Mouse (Mus musculus) MEL (cell line): Measurements from ENCODE around the gene Gramd1b. TPM values are rescaled to one million over a fixed set of nuclear protein-coding genes. Genes with fewer than 3 reads are reported as not detected.

Experiments
- DNase-seq: peaks from one replicate; pipeline ENCODE4 v3.0.0; 2011; ENCODE audit warnings: low read depth, low spot score
- H3K27ac ChIP-seq: 2 replicates; pipeline ENCODE4 v1.5.1; 2012; ENCODE audit warnings: low read depth, mild to moderate bottlenecking, control low read depth, low read length, moderate library complexity; ENCODE audit not compliant: control insufficient read depth
- H3K27me3 ChIP-seq, 2 experiments: fragments of 150-350 bp in 1 of 2; sonication (generic) in 1 of 2; 2 replicates each; pipeline ENCODE4 v1.6.1; 2012; ENCODE audit warnings: low read length in 2 of 2, mild to moderate bottlenecking in 2 of 2, improper control_type of control experiment in 1 of 2, moderate library complexity in 1 of 2; ENCODE audit not compliant: insufficient read depth in 2 of 2, control insufficient read depth in 1 of 2
- H3K36me3 ChIP-seq, 2 experiments: 2 replicates each; pipeline ENCODE4 v1.6.1; 2012 to 2014; ENCODE audit warnings: low read length in 2 of 2, improper control_type of control experiment in 1 of 2, inconsistent platforms in 1 of 2, mild to moderate bottlenecking in 1 of 2; ENCODE audit not compliant: insufficient read depth in 2 of 2, control insufficient read depth in 1 of 2
- H3K4me1 ChIP-seq, 2 experiments: fragments of 150-350 bp in 1 of 2; sonication (generic) in 1 of 2; 2 replicates each; pipeline ENCODE4 v1.6.1; 2012; ENCODE audit warnings: low read length in 2 of 2, improper control_type of control experiment in 1 of 2, mild to moderate bottlenecking in 1 of 2; ENCODE audit not compliant: insufficient read depth in 2 of 2, control insufficient read depth in 1 of 2
- H3K4me3 ChIP-seq, 2 experiments: fragments of 150-350 bp in 1 of 2; sonication (generic) in 1 of 2; 2 replicates each; pipeline ENCODE4 v1.5.1; 2012; ENCODE audit warnings: low read depth in 2 of 2, low read length in 2 of 2, mild to moderate bottlenecking in 2 of 2, moderate library complexity in 2 of 2, control low read depth in 1 of 2, improper control_type of control experiment in 1 of 2; ENCODE audit not compliant: control insufficient read depth in 1 of 2, insufficient read depth in 1 of 2
- H3K79me2 ChIP-seq: 2 replicates; pipeline ENCODE4 v1.6.1; 2012; ENCODE audit warnings: mild to moderate bottlenecking, low read length, moderate library complexity; ENCODE audit not compliant: control insufficient read depth, poor library complexity, insufficient read depth
- H3K9ac ChIP-seq: 2 replicates; pipeline ENCODE4 v1.6.1; 2012; ENCODE audit warnings: low read depth, mild to moderate bottlenecking, control low read depth, low read length, moderate library complexity; ENCODE audit not compliant: control insufficient read depth, poor library complexity, severe bottlenecking
- H3K9me3 ChIP-seq: fragments of 150-350 bp; sonication (generic); replicated peaks from 2 replicates; pipeline ENCODE4 v1.6.1; 2012; ENCODE audit warnings: mild to moderate bottlenecking, low read length, improper control_type of control experiment, moderate library complexity; ENCODE audit not compliant: insufficient read depth
- E2F4 ChIP-seq: IDR thresholded peaks from 2 replicates; pipeline ENCODE4 v1.6.1; 2011; ENCODE audit warnings: low read depth, low read length, improper control_type of control experiment, borderline replicate concordance
- ELF1 ChIP-seq: IDR thresholded peaks from 2 replicates; pipeline ENCODE4 v1.6.1; 2014; ENCODE audit warnings: low read depth, mild to moderate bottlenecking, inconsistent platforms, low read length, improper control_type of control experiment, moderate library complexity
- GABPA ChIP-seq: IDR thresholded peaks from 2 replicates; pipeline ENCODE4 v1.6.1; 2012; ENCODE audit warnings: low read depth, mild to moderate bottlenecking, inconsistent platforms, low read length, improper control_type of control experiment, moderate library complexity
- JUND ChIP-seq: IDR thresholded peaks from 2 replicates; pipeline ENCODE4 v1.6.1; 2011; ENCODE audit warnings: low read depth, mild to moderate bottlenecking, improper control_type of control experiment, low read length
- KAT2A ChIP-seq: conservative IDR thresholded peaks from 2 replicates; pipeline ENCODE4 v1.6.1; 2012; ENCODE audit warnings: low read depth, low read length, improper control_type of control experiment, inconsistent platforms
- MAFK ChIP-seq: IDR thresholded peaks from 2 replicates; pipeline ENCODE4 v1.6.1; 2011; ENCODE audit warnings: low read depth, mild to moderate bottlenecking, low read length, improper control_type of control experiment, borderline replicate concordance
- MAX ChIP-seq: IDR thresholded peaks from 2 replicates; pipeline ENCODE4 v1.6.1; 2011; ENCODE audit warnings: low read length, improper control_type of control experiment
- MAZ ChIP-seq: IDR thresholded peaks from 2 replicates; pipeline ENCODE4 v1.6.1; 2012; ENCODE audit warnings: low read depth, mild to moderate bottlenecking, inconsistent platforms, low read length, improper control_type of control experiment
- MEF2A ChIP-seq: IDR thresholded peaks from 2 replicates; pipeline ENCODE4 v1.6.1; 2014; ENCODE audit warnings: low read depth, mild to moderate bottlenecking, inconsistent platforms, low read length, improper control_type of control experiment; ENCODE audit not compliant: poor library complexity, insufficient replicate concordance, severe bottlenecking; ENCODE audit errors: extremely low read depth
- MXI1 ChIP-seq: IDR thresholded peaks from 2 replicates; pipeline ENCODE4 v1.6.1; 2011; ENCODE audit warnings: mild to moderate bottlenecking, low read depth, low read length, improper control_type of control experiment
- MYB ChIP-seq: IDR thresholded peaks from 2 replicates; pipeline ENCODE4 v1.6.1; 2011; ENCODE audit warnings: mild to moderate bottlenecking, low read depth, low read length, improper control_type of control experiment
- MYC ChIP-seq: IDR thresholded peaks from 2 replicates; pipeline ENCODE4 v1.6.1; 2011; ENCODE audit warnings: low read depth, mild to moderate bottlenecking, low read length, improper control_type of control experiment, moderate library complexity
- POLR2A ChIP-seq, 2 experiments: IDR thresholded peaks; 2 replicates each; pipeline ENCODE4 v1.6.1; 2011 to 2012; ENCODE audit warnings: low read length in 2 of 2, mild to moderate bottlenecking in 2 of 2, control low read depth in 1 of 2, improper control_type of control experiment in 1 of 2, low read depth in 1 of 2, moderate library complexity in 1 of 2; ENCODE audit not compliant: control insufficient read depth in 1 of 2, insufficient read depth in 1 of 2, poor library complexity in 1 of 2
- POLR2AphosphoS2 ChIP-seq: IDR thresholded peaks from 2 replicates; pipeline ENCODE4 v1.6.1; 2011; ENCODE audit warnings: low read length, improper control_type of control experiment
- RAD21 ChIP-seq: IDR thresholded peaks from 2 replicates; pipeline ENCODE4 v1.6.1; 2011; ENCODE audit warnings: mild to moderate bottlenecking, low read depth, low read length, improper control_type of control experiment
- SMC3 ChIP-seq: IDR thresholded peaks from 2 replicates; pipeline ENCODE4 v1.6.1; 2011; ENCODE audit warnings: low read depth, low read length, improper control_type of control experiment
- USF2 ChIP-seq, 2 experiments: IDR thresholded peaks; 2 replicates each; pipeline ENCODE4 v1.6.1; 2011 to 2012; ENCODE audit warnings: improper control_type of control experiment in 2 of 2, low read length in 2 of 2, borderline replicate concordance in 1 of 2, inconsistent platforms in 1 of 2, low read depth in 1 of 2, mild to moderate bottlenecking in 1 of 2; ENCODE audit not compliant: insufficient read depth in 1 of 2
- ZC3H11A ChIP-seq: IDR thresholded peaks from 2 replicates; pipeline ENCODE4 v1.6.1; 2012; ENCODE audit warnings: low read depth, mild to moderate bottlenecking, inconsistent platforms, low read length, improper control_type of control experiment
- ZKSCAN1 ChIP-seq: IDR thresholded peaks from 2 replicates; pipeline ENCODE4 v1.6.1; 2012; ENCODE audit warnings: low read depth, mild to moderate bottlenecking, inconsistent platforms, low read length, improper control_type of control experiment, moderate library complexity
- polyA plus RNA-seq, 2 experiments: library from polyadenylated mRNA; stranded (reverse) in 1 of 2; unstranded in 1 of 2; fragments of >175 nt in 1 of 2; fragments of >200 nt in 1 of 2; gene quantifications; 2 replicates each; pipeline versions ENCODE4 v1.2.1 to v1.2.4; 2012; ENCODE audit warnings: low replicate concordance in 2 of 2, low read depth in 1 of 2; ENCODE audit not compliant: insufficient read length in 2 of 2, insufficient read depth in 1 of 2, missing spikeins in 1 of 2
- total RNA-seq: library from RNA; depleted of rRNA; stranded (reverse); fragments of 300-350 nt; gene quantifications from 2 replicates; pipeline ENCODE4 v1.2.3, GENCODE M21; 2012

The Gramd1b gene
- total and polyA plus RNA-seq, 3 experiments, result not detected

GRCm38 (mm10) chr9:40390396-40390760 lies 140.8 kb downstream of the Gramd1b start:
- H3K36me3 ChIP-seq, result no peaks in the 10 kb centered on the region
- no peak overlapping the region for H3K27ac ChIP-seq
- no peak overlapping the region for H3K9ac ChIP-seq
- H3K79me2 ChIP-seq, result no peaks in the 10 kb centered on the region
- TF ChIP-seq E2F4 (no peak), MYC (no peak), SMC3 (no peak), ZKSCAN1 (no peak), KAT2A (no peak), JUND (no peak), ELF1 (no peak), MAFK (no peak), MEF2A (no peak), MAX (no peak)
- H3K9me3 ChIP-seq, result no peaks in the 10 kb centered on the region
- H3K4me3 ChIP-seq, result no peak overlapping the region
- no peak for DNase-seq
- H3K4me1 ChIP-seq, result no peaks in the 10 kb centered on the region
- H3K27me3 ChIP-seq, result no peaks in the 10 kb centered on the region

GRCm38 (mm10) chr9:40389669-40390395 lies 141.4 kb downstream of the Gramd1b start:
- no peak overlapping the region for H3K9ac ChIP-seq
- no peak overlapping the region for H3K4me3 ChIP-seq
- no peak for TF ChIP-seq RAD21
- no peak for TF ChIP-seq E2F4
- TF ChIP-seq USF2 (IDR thresholded peaks at IDR 0.05; ENCODE audit: borderline replicate concordance in 1 of 2, insufficient read depth in 1 of 2, low read depth in 1 of 2, low read length in 2 of 2), result no peak
- no peak for TF ChIP-seq POLR2A (IDR thresholded peaks at IDR 0.05; ENCODE audit: control insufficient read depth in 1 of 2, insufficient read depth in 1 of 2, low read depth in 1 of 2, low read length in 2 of 2, poor library complexity in 1 of 2)
- no peak for TF ChIP-seq KAT2A
- no peak for TF ChIP-seq MYC
- TF ChIP-seq JUND, result no peak
- no peak for TF ChIP-seq MXI1
- no peak for TF ChIP-seq MAFK
- TF ChIP-seq MAZ, result no peak
- no peak for TF ChIP-seq GABPA
- no peak for TF ChIP-seq MYB
- no peak for TF ChIP-seq ZC3H11A
- TF ChIP-seq POLR2AphosphoS2, result no peak
- no peaks in the 10 kb centered on the region for H3K9me3 ChIP-seq
- H3K4me1 ChIP-seq, result no peaks in the 10 kb centered on the region
- H3K27me3 ChIP-seq, result no peaks in the 10 kb centered on the region
- H3K36me3 ChIP-seq, result no peaks in the 10 kb centered on the region
- H3K79me2 ChIP-seq, result no peaks in the 10 kb centered on the region
- no peak overlapping the region for H3K27ac ChIP-seq
- DNase-seq, result no peak
